Mouse (Mus musculus): Measurements from ENCODE around the gene Sds. TPM values are rescaled to one million over a fixed set of nuclear protein-coding genes. Genes with fewer than 3 reads are reported as not detected.
A peak's percentile ranks its signal among the peaks of the same experiment; 100 is the strongest.
"Not testable (repeated sequence)": the region's sequence is repeated elsewhere in the genome, so short reads cannot be mapped to it uniquely, and the experiment has no call there.

Gene Sds
- polyA plus RNA-seq, 1 experiment from 2014 or later: 0.80 TPM

- no peaks in the 10 kb centered on the region for H3K27me3 ChIP-seq (replicated peaks; ENCODE audit: control insufficient read depth, insufficient read depth, low read length)
- no peak for ATAC-seq
- no peaks in the 10 kb centered on the region for H3K9me3 ChIP-seq (ENCODE audit: control insufficient read depth, low read length)
- no peak overlapping the region for H3K27ac ChIP-seq (ENCODE audit: low read depth, low read length)
- H3K4me2 ChIP-seq (ENCODE audit: low read length): no peak overlapping the region
- 87% methylated on average over 6 of the region's 6 CpGs for WGBS
- H3K4me1 ChIP-seq (ENCODE audit: control insufficient read depth, insufficient read depth, low read depth, low read length): no peaks in the 10 kb centered on the region; the same call in 1 of the 2 replicates
- H3K4me3 ChIP-seq (ENCODE audit: low read length): no peak overlapping the region
- H3K36me3 ChIP-seq (ENCODE audit: control insufficient read depth, insufficient read depth, low read length): peaks cover 3% of the 10 kb centered on the region; the same call in 1 of the 2 replicates
- H3K9ac ChIP-seq (ENCODE audit: low read depth, low read length): no peak overlapping the region
These were observed 17.1 kb downstream of the Sds start for GRCm38 (mm10) chr5:120493440-120493839.

DNA sequence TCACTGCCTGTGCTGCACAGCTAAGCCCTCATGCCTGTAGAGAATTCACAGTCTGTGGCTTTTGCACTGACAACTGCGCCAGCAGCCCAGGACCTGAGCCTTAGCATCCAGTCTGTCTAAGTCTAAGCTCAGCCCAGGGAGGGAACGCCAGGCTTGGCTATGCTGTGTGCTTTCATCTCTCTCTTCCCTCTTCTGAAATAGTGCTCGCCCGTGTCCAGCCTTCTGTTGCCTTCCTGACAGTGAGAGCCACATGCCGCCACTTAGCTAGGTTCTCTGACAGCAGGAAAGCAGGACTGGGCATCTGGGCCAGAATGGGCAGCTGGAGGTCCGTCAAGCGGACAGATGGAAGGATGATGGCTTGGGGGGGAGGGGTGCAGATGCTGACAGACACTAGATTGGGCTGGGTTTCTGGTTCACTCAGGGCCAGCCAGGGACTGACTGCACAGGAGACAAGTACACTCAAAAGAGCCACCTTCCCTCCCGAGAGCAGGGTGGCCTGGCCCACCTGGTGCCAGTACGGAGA is 17.6 kb downstream of the Sds start:
- Histone ChIP-seq H3K27ac (ENCODE audit: low read depth, low read length) (no peak overlapping the region), H3K4me1 (ENCODE audit: control insufficient read depth, insufficient read depth, low read depth, low read length) (no peaks in the 10 kb centered on the region; the same call in 1 of the 2 replicates), H3K36me3 (ENCODE audit: control insufficient read depth, insufficient read depth, low read length) (peaks cover 3% of the 10 kb centered on the region; the same call in 1 of the 2 replicates), H3K4me2 (ENCODE audit: low read length) (no peak overlapping the region), H3K9me3 (ENCODE audit: control insufficient read depth, low read length) (no peaks in the 10 kb centered on the region), H3K4me3 (ENCODE audit: low read length) (no peak overlapping the region), H3K9ac (ENCODE audit: low read depth, low read length) (no peak overlapping the region), H3K27me3 (replicated peaks; ENCODE audit: control insufficient read depth, insufficient read depth, low read length) (no peaks in the 10 kb centered on the region)
- 65% methylated on average over 9 of the region's 9 CpGs for WGBS
- no peak for ATAC-seq

DNA sequence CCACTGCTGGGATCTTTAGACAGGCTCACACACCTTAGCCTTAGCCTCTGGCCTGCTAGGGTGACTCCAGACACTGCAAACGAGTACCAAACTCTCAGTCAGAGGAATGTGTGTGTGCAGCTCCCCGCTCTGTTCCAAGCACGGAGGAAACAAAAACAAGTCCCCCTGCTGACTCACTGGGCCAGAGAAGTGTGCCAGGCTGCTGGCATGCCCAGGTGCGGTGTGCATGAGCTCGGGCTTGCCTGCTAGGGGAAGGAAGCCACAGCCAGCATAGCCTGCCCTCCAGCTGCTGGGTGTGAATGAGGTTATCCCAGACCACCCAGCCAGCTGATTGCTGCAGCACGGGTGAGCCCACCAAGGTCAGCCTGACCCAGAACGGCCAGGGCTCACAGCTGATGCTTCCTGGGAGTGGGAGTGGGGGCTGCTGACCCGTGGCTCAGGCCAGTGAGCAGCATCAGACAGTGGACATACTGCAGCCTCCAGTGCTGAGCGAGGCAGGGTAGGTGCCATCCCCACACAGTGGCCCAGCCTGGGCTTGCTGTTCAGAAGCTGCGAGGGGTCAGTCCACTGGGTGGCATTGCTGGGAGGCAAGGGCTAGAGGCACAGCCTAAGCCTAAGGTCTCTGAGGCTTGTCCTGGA is 18.9 kb downstream of the Sds start:
- H3K27ac ChIP-seq (ENCODE audit: low read depth, low read length): no peak overlapping the region
- WGBS: 69% methylated on average over 10 of the region's 10 CpGs
- H3K4me1 ChIP-seq (ENCODE audit: control insufficient read depth, insufficient read depth, low read depth, low read length): no peaks in the 10 kb centered on the region; the same call in 1 of the 2 replicates
- no peak overlapping the region for H3K9ac ChIP-seq (ENCODE audit: low read depth, low read length)
- ATAC-seq: no peak
- H3K9me3 ChIP-seq (ENCODE audit: control insufficient read depth, low read length): no peaks in the 10 kb centered on the region
- peaks cover 3% of the 10 kb centered on the region; the same call in 1 of the 2 replicates for H3K36me3 ChIP-seq (ENCODE audit: control insufficient read depth, insufficient read depth, low read length)
- H3K27me3 ChIP-seq (replicated peaks; ENCODE audit: control insufficient read depth, insufficient read depth, low read length): no peaks in the 10 kb centered on the region
- H3K4me2 ChIP-seq (ENCODE audit: low read length): no peak overlapping the region
- H3K4me3 ChIP-seq (ENCODE audit: low read length): no peak overlapping the region

DNA sequence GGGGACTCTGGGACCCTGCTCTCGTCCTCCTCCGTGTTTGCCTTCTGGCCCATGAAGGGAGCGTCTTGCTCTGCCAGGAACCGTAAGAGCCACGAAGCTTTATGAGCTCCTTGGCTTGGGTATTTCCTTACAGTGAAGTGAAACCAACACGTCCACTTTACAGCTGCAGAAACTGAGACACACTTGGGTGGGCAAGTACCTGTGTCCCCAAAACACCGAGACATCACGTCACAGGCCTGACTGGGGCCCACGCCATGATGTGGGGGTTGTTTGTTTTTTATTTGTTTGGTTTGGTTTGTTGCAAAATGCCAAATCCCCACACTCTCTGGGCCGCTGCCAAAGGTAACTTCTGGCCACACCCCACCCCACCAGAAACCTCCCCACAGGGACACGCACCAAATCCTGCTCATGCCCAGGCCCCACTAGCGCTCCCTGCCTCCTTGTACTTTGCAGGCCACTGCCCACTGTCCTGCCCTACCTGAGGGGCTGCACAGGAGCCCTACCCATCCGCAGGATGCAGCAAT is 19.4 kb downstream of the Sds start:
- ATAC-seq: no peak
- no peak overlapping the region for H3K9ac ChIP-seq (ENCODE audit: low read depth, low read length)
- no peaks in the 10 kb centered on the region; the same call in 1 of the 2 replicates for H3K4me1 ChIP-seq (ENCODE audit: control insufficient read depth, insufficient read depth, low read depth, low read length)
- H3K27me3 ChIP-seq (replicated peaks; ENCODE audit: control insufficient read depth, insufficient read depth, low read length): no peaks in the 10 kb centered on the region
- no peak overlapping the region for H3K4me2 ChIP-seq (ENCODE audit: low read length)
- H3K27ac ChIP-seq (ENCODE audit: low read depth, low read length): no peak overlapping the region
- no peak overlapping the region for H3K4me3 ChIP-seq (ENCODE audit: low read length)
- no peaks in the 10 kb centered on the region for H3K9me3 ChIP-seq (ENCODE audit: control insufficient read depth, low read length)
- peaks cover 3% of the 10 kb centered on the region; the same call in 1 of the 2 replicates for H3K36me3 ChIP-seq (ENCODE audit: control insufficient read depth, insufficient read depth, low read length)
- WGBS: 87% methylated on average over 13 of the region's 13 CpGs

- 91% methylated on average over 3 of the region's 3 CpGs for WGBS
- H3K36me3 ChIP-seq (ENCODE audit: control insufficient read depth, insufficient read depth, low read length): peaks cover 2% of the 10 kb centered on the region; the same call in 1 of the 2 replicates
- no peaks in the 10 kb centered on the region for H3K9me3 ChIP-seq (ENCODE audit: control insufficient read depth, low read length)
- H3K4me2 ChIP-seq (ENCODE audit: low read length): no peak overlapping the region
- no peak overlapping the region for H3K27ac ChIP-seq (ENCODE audit: low read depth, low read length)
- H3K27me3 ChIP-seq (replicated peaks; ENCODE audit: control insufficient read depth, insufficient read depth, low read length): no peaks in the 10 kb centered on the region
- ATAC-seq: no peak
- H3K9ac ChIP-seq (ENCODE audit: low read depth, low read length): no peak overlapping the region
- H3K4me1 ChIP-seq (ENCODE audit: control insufficient read depth, insufficient read depth, low read depth, low read length): peaks cover 5% of the 10 kb centered on the region
- H3K4me3 ChIP-seq (ENCODE audit: low read length): no peak overlapping the region
These were observed 20.7 kb downstream of the Sds start for GRCm38 (mm10) chr5:120497071-120497470.

DNA sequence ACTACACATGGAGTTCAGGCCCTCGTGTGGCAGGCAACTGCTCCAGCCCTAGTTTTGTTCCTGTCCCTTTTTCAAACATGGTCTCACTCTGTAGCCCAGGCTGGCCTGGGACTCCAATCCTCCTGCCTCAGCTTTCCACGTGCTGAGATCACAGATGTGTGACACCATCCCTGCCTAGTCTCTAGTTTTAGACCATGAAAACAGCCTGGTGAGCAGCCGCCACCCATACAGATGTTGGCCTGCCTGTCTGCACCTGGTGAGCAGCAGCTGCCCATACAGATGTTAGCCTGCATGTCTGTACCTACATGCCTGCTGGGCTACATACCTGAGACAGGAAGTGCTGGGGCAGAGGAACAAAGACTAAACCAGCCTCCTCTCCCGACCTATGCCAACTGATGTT is 22.9 kb downstream of the Sds start:
- Histone ChIP-seq H3K27ac (ENCODE audit: low read depth, low read length) (no peak overlapping the region), H3K27me3 (replicated peaks; ENCODE audit: control insufficient read depth, insufficient read depth, low read length) (no peaks in the 10 kb centered on the region), H3K9ac (ENCODE audit: low read depth, low read length) (no peak overlapping the region), H3K36me3 (ENCODE audit: control insufficient read depth, insufficient read depth, low read length) (no peaks in the 10 kb centered on the region; the same call in 1 of the 2 replicates), H3K4me3 (ENCODE audit: low read length) (no peak overlapping the region), H3K4me1 (ENCODE audit: control insufficient read depth, insufficient read depth, low read depth, low read length) (peaks cover 14% of the 10 kb centered on the region), H3K9me3 (ENCODE audit: control insufficient read depth, low read length) (no peaks in the 10 kb centered on the region), H3K4me2 (ENCODE audit: low read length) (no peak overlapping the region)
- 92% methylated on average over 4 of the region's 4 CpGs for WGBS
- ATAC-seq: no peak

- H3K4me3 ChIP-seq (ENCODE audit: low read length); H3K9me3 ChIP-seq (ENCODE audit: control insufficient read depth, low read length); H3K27me3 ChIP-seq (replicated peaks; ENCODE audit: control insufficient read depth, insufficient read depth, low read length); ATAC-seq; H3K4me2 ChIP-seq (ENCODE audit: low read length); H3K27ac ChIP-seq (ENCODE audit: low read depth, low read length); H3K9ac ChIP-seq (ENCODE audit: low read depth, low read length); H3K36me3 ChIP-seq (ENCODE audit: control insufficient read depth, insufficient read depth, low read length): not testable (repeated sequence)
- H3K4me1 ChIP-seq (ENCODE audit: control insufficient read depth, insufficient read depth, low read depth, low read length): peaks cover 14% of the 10 kb centered on the region
- 89% methylated on average over 9 of the region's 9 CpGs for WGBS
These were observed 24.3 kb downstream of the Sds start for GRCm38 (mm10) chr5:120500609-120501008.

GRCm38 (mm10) chr5:120502147-120502621 is 25.9 kb downstream of the Sds start:
- ATAC-seq: 0 out of 2 replicates have a peak, but pooled peaks have one; percentile 16
- peak overlapping the region; percentile 89 for H3K4me3 ChIP-seq (ENCODE audit: low read length)
- peak overlapping the region; percentile 96 for H3K4me2 ChIP-seq (ENCODE audit: low read length)
- H3K27ac ChIP-seq (ENCODE audit: low read depth, low read length): no peak overlapping the region
- peaks cover 14% of the 10 kb centered on the region for H3K4me1 ChIP-seq (ENCODE audit: control insufficient read depth, insufficient read depth, low read depth, low read length)
- 67% methylated on average over 9 of the region's 9 CpGs for WGBS
- no peaks in the 10 kb centered on the region for H3K9me3 ChIP-seq (ENCODE audit: control insufficient read depth, low read length)
- peak overlapping the region; percentile 91; the same call in 1 of the 2 replicates for H3K9ac ChIP-seq (ENCODE audit: low read depth, low read length)
- no peaks in the 10 kb centered on the region for H3K27me3 ChIP-seq (replicated peaks; ENCODE audit: control insufficient read depth, insufficient read depth, low read length)
- no peaks in the 10 kb centered on the region; the same call in 1 of the 2 replicates for H3K36me3 ChIP-seq (ENCODE audit: control insufficient read depth, insufficient read depth, low read length)

DNA sequence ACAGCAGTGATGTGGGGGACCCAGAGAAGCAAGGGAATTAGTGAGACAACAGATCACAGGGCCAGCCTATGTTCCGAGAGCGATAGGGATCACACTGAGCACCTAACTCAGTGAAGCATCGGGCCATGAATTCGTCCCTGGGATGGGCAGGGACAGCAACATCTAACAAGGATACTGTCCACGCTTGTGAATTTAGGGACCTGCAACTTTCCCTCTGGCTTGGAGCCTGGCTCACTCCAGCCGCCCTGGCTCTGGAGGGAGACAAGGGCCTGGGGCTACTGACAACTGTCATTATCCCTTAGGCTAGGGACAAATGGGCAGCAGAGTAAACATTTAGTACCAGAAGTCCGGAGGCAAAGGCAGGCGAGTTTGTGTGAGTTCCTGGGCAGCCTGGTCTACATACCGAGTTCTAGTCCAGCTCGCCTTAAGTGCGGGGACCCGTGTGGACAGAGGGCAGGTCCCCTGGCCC is 26.4 kb downstream of the Sds start:
- H3K36me3 ChIP-seq (ENCODE audit: control insufficient read depth, insufficient read depth, low read length): no peaks in the 10 kb centered on the region; the same call in 1 of the 2 replicates
- peak overlapping the region; percentile 96 for H3K4me2 ChIP-seq (ENCODE audit: low read length)
- H3K27ac ChIP-seq (ENCODE audit: low read depth, low read length): no peak overlapping the region
- no peaks in the 10 kb centered on the region for H3K27me3 ChIP-seq (replicated peaks; ENCODE audit: control insufficient read depth, insufficient read depth, low read length)
- WGBS: 8% methylated on average over 12 of the region's 12 CpGs
- H3K4me3 ChIP-seq (ENCODE audit: low read length): peak overlapping the region; percentile 89
- H3K4me1 ChIP-seq (ENCODE audit: control insufficient read depth, insufficient read depth, low read depth, low read length): peaks cover 14% of the 10 kb centered on the region
- H3K9me3 ChIP-seq (ENCODE audit: control insufficient read depth, low read length): no peaks in the 10 kb centered on the region
- peak overlapping the region; percentile 91 for H3K9ac ChIP-seq (ENCODE audit: low read depth, low read length)
- no peak; the same call in 1 of the 2 replicates for ATAC-seq
